Mouse (Mus musculus) embryonic facial prominence, embryonic 11.5 days (tissue): ENCODE measurements around the gene Gdap1l1. TPM values are rescaled to one million over a fixed set of nuclear protein-coding genes. Genes with fewer than 3 reads are reported as not detected.

Experiments used
- ATAC-seq: fragments of 200-750 bp; cut with Nextera tagmentation; replicated peaks from 2 replicates; pipeline ENCODE4 v1.8.0; 2017; ENCODE audit warnings: low read depth; ENCODE audit not compliant: insufficient number of reproducible peaks, low FRiP score, low TSS enrichment
- DNase-seq: peaks from one replicate; pipeline ENCODE4 v3.0.0-alpha.2; 2015; ENCODE audit warnings: low spot score
- H3K27ac ChIP-seq: fragments of 300-500 bp; sonication (generic); replicated peaks from 2 replicates; pipeline ENCODE4 v1.5.1; 2014; ENCODE audit warnings: mild to moderate bottlenecking, low read depth, low read length, control low read depth
- H3K27me3 ChIP-seq: fragments of 300-500 bp; sonication (generic); 2 replicates; pipeline ENCODE4 v1.6.1; 2014; ENCODE audit warnings: mild to moderate bottlenecking, low read length, moderate library complexity, mixed read lengths; ENCODE audit not compliant: control insufficient read depth, insufficient read depth
- H3K36me3 ChIP-seq: fragments of 300-500 bp; sonication (generic); replicated peaks from 2 replicates; pipeline ENCODE4 v1.6.1; 2014; ENCODE audit warnings: low read depth, mild to moderate bottlenecking, low read length, moderate library complexity, mixed read lengths; ENCODE audit not compliant: control insufficient read depth, insufficient read depth
- H3K4me1 ChIP-seq: fragments of 300-500 bp; sonication (generic); 2 replicates; pipeline ENCODE4 v1.6.1; 2014; ENCODE audit warnings: low read length, mixed read lengths; ENCODE audit not compliant: control insufficient read depth, insufficient read depth
- H3K4me2 ChIP-seq: fragments of 300-500 bp; sonication (generic); 2 replicates; pipeline ENCODE4 v1.6.1; 2014; ENCODE audit warnings: low read depth, mild to moderate bottlenecking, control low read depth, low read length, moderate library complexity
- H3K4me3 ChIP-seq: fragments of 300-500 bp; sonication (generic); 2 replicates; pipeline ENCODE4 v1.5.1; 2014; ENCODE audit warnings: low read depth, low read length, control low read depth
- H3K9ac ChIP-seq: fragments of 300-500 bp; sonication (generic); replicated peaks from 2 replicates; pipeline ENCODE4 v1.6.1; 2014; ENCODE audit warnings: mild to moderate bottlenecking, control low read depth, low read length
- H3K9me3 ChIP-seq: fragments of 300-500 bp; sonication (generic); replicated peaks from 2 replicates; pipeline ENCODE4 v1.6.1; 2016; ENCODE audit warnings: mild to moderate bottlenecking, low read length, inconsistent platforms, mixed read lengths; ENCODE audit not compliant: control insufficient read depth
- WGBS: fragments of 180-500 bp; shearing (Covaris S2); extraction: QIAGEN DNeasy Blood & Tissue Kit; methylation state at CpG from one replicate; pipeline ENCODE4 v1.1.7; 2014; 5-methylcytosine and 5-hydroxymethylcytosine counted together
- polyA plus RNA-seq: library from polyadenylated mRNA; unstranded; fragments of >200 nt; fragmentation: Nextera tagmentation; extraction: Ambion mirVana; gene quantifications from 2 replicates; pipeline ENCODE4 v1.2.1, GENCODE M21; 2014

The Gdap1l1 gene
- polyA plus RNA-seq, 1 experiment from 2014 or later: 10.9 TPM

GRCm38 (mm10) chr2:163417026-163417425 lies 21.2 kb upstream of the Gdap1l1 start:
- H3K9ac ChIP-seq: no peak overlapping the region
- no peaks in the 10 kb centered on the region; the same call in 1 of the 2 replicates for H3K4me1 ChIP-seq
- H3K9me3 ChIP-seq: no peaks in the 10 kb centered on the region
- no peak overlapping the region for H3K27ac ChIP-seq
- ATAC-seq: no peak
- DNase-seq: no peak
- no peaks in the 10 kb centered on the region; the same call in 1 of the 2 replicates for H3K36me3 ChIP-seq
- H3K4me2 ChIP-seq: no peak overlapping the region
- no peaks in the 10 kb centered on the region for H3K27me3 ChIP-seq
- WGBS: 90% methylated on average over 6 of the region's 6 CpGs
- no peak overlapping the region for H3K4me3 ChIP-seq

DNA sequence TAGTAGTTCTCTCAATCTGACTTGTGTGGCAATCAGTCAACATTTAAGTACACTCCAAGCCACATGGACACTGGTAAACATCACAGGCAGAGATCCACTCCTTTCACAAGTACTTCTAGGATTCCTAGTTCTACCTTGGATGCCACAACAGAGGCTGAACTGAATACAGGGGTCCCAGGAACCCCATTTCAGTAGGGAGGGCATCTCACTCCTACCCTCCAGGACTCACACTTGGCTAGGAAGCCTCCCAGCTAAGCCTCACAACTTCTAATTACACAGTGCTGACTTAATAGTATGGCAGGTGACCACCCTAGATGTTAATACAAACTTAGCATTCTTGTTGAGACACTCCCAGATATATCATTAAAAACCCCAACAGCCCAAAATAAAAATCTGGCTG lies 20.4 kb upstream of the Gdap1l1 start:
- ATAC-seq (no peak), DNase-seq (no peak)
- peak overlapping the region; percentile 77 for H3K4me2 ChIP-seq
- no peak overlapping the region; the same call in 1 of the 2 replicates for H3K4me3 ChIP-seq
- no peaks in the 10 kb centered on the region; the same call in 1 of the 2 replicates for H3K36me3 ChIP-seq
- H3K27ac ChIP-seq: no peak overlapping the region
- no peaks in the 10 kb centered on the region; the same call in 1 of the 2 replicates for H3K4me1 ChIP-seq
- no peak overlapping the region for H3K9ac ChIP-seq
- H3K9me3 ChIP-seq: no peaks in the 10 kb centered on the region
- H3K27me3 ChIP-seq: no peaks in the 10 kb centered on the region

DNA sequence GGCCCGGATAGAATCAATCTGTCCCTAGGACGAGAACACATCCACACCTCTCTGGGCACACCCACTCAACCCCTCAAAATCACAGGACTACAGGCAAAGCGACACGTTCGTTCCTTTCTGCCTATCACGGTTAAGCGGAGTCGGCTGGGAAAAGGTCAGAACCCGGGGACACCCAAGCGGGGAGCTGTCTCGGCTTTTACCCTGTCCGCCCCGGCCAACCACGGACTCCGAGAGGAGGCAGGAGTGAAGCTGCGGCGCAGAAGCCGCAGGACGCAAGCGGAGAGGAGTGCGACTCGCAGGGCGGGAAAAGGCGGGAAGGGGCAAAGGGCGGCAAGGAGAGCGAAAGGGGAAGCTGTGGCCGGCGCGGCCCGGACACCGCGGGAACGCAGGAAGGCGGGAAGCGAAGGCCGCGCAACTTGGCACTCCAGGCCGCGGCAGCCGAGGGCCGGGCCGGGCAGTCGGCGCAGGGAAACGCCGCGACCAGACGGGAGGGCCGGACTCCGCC lies 19.4 kb upstream of the Gdap1l1 start:
- no peaks in the 10 kb centered on the region for H3K27me3 ChIP-seq
- H3K36me3 ChIP-seq: no peaks in the 10 kb centered on the region
- H3K4me2 ChIP-seq: peak overlapping the region; percentile 77
- H3K9me3 ChIP-seq: no peaks in the 10 kb centered on the region
- DNase-seq (peak; percentile 31), ATAC-seq (peak; percentile 55)
- no peaks in the 10 kb centered on the region; the same call in 1 of the 2 replicates for H3K4me1 ChIP-seq
- peak overlapping the region; percentile 89 for H3K4me3 ChIP-seq
- peak overlapping the region; percentile 81 for H3K9ac ChIP-seq
- H3K27ac ChIP-seq: peak overlapping the region; percentile 53
- 0% methylated on average over 25 of the region's 50 CpGs for WGBS

GRCm38 (mm10) chr2:163419346-163420045 lies 18.8 kb upstream of the Gdap1l1 start:
- ATAC-seq (peak; percentile 99), DNase-seq (peak; percentile 99)
- Histone ChIP-seq H3K9me3 (no peaks in the 10 kb centered on the region), H3K27ac (peak overlapping the region; percentile 38; the same call in 1 of the 2 replicates), H3K4me2 (peak overlapping the region; percentile 43), H3K9ac (peak overlapping the region; percentile 81), H3K4me1 (no peaks in the 10 kb centered on the region; the same call in 1 of the 2 replicates), H3K36me3 (no peaks in the 10 kb centered on the region), H3K4me3 (peak overlapping the region; percentile 89), H3K27me3 (no peaks in the 10 kb centered on the region)
- under 1% methylated on average over 68 of the region's 71 CpGs for WGBS

- peak overlapping the region; percentile 89 for H3K4me3 ChIP-seq
- H3K4me1 ChIP-seq: no peaks in the 10 kb centered on the region; the same call in 1 of the 2 replicates
- peak overlapping the region; percentile 72 for H3K9ac ChIP-seq
- no peaks in the 10 kb centered on the region for H3K36me3 ChIP-seq
- H3K27me3 ChIP-seq: no peaks in the 10 kb centered on the region
- no peaks in the 10 kb centered on the region for H3K9me3 ChIP-seq
- WGBS: 36% methylated on average over 10 of the region's 10 CpGs
- DNase-seq (no peak), ATAC-seq (no peak)
- H3K27ac ChIP-seq: no peak overlapping the region
- H3K4me2 ChIP-seq: peak overlapping the region; percentile 43
Measured at GRCm38 (mm10) chr2:163420366-163420886, 17.9 kb upstream of the Gdap1l1 start.

DNA sequence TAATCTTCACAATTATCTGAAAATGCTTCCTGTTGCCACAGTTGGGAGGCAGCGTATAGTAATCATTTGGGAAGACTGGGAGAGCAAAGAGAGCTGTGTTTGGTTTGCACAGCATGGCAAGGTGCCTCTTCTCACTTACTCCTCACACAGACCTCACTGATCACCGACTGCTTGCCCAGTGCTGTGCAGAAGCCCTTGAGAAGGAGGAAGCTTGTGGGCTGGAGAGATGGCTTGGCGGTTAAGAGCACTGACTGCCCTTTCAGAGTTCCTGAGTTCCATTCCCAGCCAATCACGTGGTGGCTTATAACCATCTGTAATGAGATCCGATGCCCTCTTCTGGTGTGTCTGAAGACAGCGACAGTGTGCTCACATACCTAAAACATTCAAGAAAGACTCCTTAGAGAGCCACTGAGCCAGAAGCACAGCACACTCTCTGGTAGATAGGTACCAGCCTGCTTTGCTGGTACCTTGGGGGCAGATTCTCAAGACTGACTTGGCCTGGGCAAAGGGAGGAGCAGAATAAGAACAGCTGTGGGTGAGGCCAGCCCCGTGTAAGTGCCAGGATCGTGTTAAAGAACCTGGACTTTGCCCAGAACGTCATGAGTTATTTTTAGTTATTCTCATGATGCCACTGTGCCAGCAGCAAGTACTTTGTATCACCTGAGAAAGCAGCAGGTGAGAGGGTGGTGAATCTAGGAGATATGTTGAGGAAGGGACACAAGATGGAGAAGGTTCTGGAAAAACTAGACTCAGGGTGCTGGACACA lies 15.2 kb upstream of the Gdap1l1 start:
- Histone ChIP-seq H3K4me1 (no peaks in the 10 kb centered on the region), H3K27ac (no peak overlapping the region), H3K36me3 (no peaks in the 10 kb centered on the region), H3K4me2 (no peak overlapping the region), H3K9me3 (no peaks in the 10 kb centered on the region), H3K9ac (no peak overlapping the region), H3K4me3 (no peak overlapping the region), H3K27me3 (no peaks in the 10 kb centered on the region)
- ATAC-seq (no peak), DNase-seq (no peak)
- 78% methylated on average over 9 of the region's 9 CpGs for WGBS

DNA sequence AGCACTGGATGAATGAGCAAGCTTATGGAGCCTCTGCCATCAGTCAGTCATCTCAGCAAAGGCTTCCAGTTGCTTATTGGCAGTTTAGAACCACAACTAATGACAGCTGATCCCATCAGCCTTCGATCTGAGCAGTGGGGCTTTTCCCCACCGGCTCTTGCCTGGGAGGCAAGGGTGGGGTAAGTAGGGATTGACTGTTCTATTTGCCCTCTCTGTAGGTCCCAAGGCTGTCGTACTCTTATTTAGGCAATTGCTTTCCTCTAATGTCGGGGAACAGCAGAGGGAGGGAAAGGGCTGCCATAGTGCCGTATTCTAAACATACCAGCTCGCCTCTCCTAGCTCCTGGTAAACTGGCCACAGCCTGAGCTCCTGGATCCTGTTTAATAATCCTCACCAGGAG lies 13.7 kb upstream of the Gdap1l1 start, which contains the start of gene Oser1:
Gene Oser1, minus strand, starts transcription at position 101 of the 400 bp plus-strand sequence.
- ATAC-seq (no peak), DNase-seq (no peak)
- Histone ChIP-seq H3K4me1 (no peaks in the 10 kb centered on the region), H3K9me3 (no peaks in the 10 kb centered on the region), H3K4me2 (no peak within 1 kb of the TSS), H3K27ac (no peak within 1 kb of the TSS), H3K36me3 (no peaks in the 10 kb centered on the region), H3K4me3 (no peak within 1 kb of the TSS), H3K9ac (no peak within 1 kb of the TSS), H3K27me3 (no peaks in the 10 kb centered on the region)
- 82% methylated on average over 6 of the region's 6 CpGs for WGBS
